Mouse (Mus musculus) adrenal gland, postnatal 25 days (tissue): Measurements from ENCODE around the gene Slc13a2. TPM values are rescaled to one million over a fixed set of nuclear protein-coding genes. Genes with fewer than 3 reads are reported as not detected.
A peak's percentile ranks its signal among the peaks of the same experiment; 100 is the strongest.

Source experiments
- DNase-seq: peaks from one replicate; pipeline ENCODE4 v3.0.0; 2021; ENCODE audit warnings: mixed read lengths
- long read RNA-seq: library from polyadenylated mRNA; stranded (forward); transcript quantifications from one replicate; pipeline ENCODE4 v2.0.0, GENCODE M21; 2021
- total RNA-seq: library from RNA; stranded (reverse); gene quantifications from 2 replicates; pipeline ENCODE4 v1.2.3, GENCODE M21; 2021

Gene Slc13a2
- not detected in 2 replicates for total RNA-seq
- long read RNA-seq, result 0 reads

DNA sequence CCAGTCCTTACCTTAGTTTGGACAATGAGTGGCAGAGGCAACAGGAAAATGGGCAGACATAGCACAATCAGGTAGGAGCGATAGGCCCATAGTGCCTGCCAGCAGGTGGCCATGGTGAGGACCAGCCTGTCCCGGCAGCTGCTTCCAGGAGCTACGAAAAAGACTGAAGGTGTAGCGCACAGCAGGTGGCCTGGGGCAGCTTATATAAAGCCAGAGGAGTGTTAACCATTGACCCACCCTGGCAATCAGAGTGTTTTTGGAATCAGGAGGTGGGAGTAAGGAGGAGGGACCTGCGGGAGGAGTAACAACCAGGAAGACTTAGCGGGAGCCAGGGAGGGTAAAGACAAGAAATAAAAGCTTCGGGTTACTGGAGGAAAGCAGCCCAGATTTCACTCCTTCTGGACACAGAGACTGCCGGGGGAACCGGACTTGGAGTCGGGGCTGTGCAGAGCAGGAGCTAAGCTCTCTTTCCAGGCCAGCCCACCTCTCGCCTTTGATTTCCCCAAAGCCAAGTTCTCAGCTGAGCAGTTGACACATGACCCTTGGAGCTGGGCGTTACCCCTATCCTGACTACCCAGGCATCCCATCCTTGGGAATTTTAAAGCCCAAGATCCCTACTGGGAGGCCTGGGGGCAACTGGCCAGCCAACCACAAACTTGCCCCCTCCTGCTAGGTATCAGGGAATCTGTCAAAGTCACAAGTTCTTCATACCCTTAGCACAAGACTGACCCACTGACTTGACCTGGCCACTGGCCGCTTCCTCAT lies at the start of gene Slc13a2:
Gene Slc13a2, minus strand, starts transcription at position 163 of the 765 bp plus-strand sequence.
- DNase-seq, result no peak

DNA sequence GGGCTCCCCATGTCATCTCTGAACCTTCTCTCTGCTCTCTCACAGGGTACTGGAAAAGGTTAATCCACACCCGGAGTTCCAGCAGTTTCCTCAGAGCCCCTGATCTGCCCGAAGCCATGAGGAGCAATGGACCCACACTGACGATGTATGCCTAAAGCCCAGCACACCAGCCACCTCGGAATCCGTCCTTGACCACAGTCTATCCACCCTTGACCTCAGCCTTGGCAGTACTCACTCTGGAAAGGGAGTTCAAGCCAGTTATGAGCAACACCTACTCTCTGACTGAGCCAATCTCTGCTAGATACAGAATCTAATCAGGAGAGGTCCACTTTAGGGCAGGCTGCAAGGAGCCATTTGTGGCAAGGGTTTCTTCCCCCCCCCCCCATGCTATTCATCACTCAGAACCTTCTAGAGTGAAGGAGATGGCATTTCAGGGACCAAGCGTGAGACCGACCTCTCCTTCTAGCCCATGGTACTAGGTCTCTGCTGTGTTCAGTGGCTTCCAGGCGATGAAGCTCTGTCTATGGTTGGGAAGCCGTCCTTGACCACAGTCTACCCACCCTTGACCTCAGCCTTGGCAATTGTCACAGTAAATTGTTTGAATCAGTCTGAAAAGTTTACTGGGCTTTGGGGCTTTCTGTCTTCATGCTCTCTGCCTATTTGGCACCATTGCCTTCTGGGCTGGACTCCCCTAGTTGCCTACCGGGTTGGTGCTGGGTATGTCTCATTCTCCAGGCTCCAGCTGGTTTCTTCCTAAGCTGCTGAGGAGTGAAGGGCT lies 49.5 kb upstream of the Slc13a2 start:
- DNase-seq, result peak; percentile 27

DNA sequence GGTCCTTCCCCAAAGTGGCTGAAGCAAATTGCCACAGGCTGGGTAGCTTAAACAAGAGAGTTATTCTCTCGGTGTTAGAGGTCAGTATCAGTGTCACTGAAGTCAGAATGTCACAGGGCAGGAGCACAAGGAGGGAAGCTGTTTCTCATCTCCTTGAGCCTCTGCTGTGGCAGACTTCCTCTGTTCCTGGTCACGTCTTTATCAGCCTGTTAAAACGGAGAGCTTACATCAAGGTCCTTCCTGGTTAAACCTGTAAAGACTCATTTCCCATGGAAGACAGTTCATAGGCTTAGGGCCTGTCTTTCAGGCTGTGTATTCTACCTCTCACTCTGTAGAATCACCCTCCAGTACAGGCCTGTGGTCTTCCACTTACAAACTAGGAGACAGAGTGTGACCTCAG lies 45.9 kb upstream of the Slc13a2 start:
- DNase-seq, result no peak

DNA sequence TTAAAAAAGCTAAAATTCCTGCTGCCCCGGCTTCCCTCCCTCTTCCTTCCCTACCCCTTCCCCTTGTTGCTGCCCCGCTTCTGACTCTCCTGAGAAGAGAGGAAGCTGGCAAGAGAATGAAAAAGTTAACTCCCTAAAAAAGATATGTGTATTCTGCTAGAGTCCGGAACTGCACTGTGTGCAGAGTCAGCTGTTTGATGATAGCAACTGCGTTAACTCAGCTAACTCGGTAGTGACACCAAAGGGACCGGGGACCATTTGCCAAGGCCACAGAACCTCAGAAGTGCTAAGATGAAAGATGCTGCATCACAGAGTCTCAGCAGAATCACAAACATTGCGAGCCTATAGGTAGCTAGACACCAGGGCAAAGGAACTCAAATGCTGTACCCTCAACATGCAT lies 45.5 kb upstream of the Slc13a2 start:
- DNase-seq, result no peak

DNA sequence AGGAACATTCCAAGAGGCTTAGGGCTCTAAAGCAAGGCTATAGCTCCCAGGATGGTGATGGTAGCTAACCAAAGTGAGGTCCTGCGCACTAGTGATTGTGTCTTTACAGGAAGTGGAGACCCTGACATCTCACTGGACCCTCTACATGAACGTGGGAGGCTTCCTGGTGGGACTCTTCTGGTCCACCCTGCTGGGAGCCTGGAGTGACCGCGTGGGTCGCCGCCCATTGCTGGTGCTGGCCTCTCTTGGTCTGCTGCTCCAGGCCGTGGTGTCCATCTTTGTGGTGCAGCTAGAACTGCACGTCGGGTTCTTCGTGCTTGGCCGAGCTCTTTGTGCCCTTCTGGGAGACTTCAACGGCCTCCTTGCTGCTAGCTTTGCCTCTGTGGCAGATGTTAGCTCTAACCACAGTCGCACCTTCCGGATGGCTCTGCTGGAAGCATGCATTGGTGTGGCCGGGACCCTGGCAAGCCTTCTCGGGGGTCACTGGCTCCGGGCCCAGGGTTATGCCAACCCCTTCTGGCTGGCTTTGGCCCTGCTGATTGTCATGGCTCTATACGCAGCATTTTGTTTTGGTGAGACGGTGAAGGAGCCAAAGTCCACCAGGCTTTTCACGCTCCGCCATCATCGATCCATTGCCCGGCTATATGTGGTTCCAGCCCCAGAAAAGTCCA lies 44.4 kb upstream of the Slc13a2 start:
- DNase-seq, result no peak

DNA sequence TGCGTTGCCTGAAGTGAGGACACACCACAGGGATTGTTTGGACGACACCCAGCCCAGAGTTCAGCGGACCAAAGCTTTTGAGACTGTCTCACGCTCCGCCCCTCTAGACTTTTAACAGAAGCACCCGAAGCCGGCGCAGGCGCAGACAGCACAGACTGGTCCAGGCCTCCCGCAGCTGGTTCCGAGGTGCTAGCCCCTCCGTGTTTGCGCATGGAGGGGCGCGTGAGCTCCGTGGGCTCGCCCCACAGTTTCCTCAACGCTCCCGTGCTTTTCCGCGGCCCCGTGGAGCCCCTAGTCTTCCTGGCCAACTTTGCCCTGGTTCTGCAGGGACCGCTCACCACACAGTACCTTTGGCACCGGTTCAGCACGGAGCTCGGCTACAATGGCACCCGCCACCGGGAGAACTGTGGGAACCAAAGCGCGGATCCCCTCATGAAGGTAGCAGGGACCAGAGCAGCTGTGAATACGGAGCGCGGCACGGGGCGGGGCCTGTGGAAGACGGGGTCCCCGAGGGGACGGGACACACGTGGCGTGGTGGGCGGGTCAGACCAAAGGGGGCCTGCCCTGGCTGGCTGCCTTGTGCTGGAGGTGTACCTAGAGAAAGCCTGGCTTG lies 43.7 kb upstream of the Slc13a2 start, which contains the start of gene Slc46a1:
Gene Slc46a1, plus strand, starts transcription at position 130 of the 613 bp plus-strand sequence.
- peak; percentile 91 for DNase-seq

DNA sequence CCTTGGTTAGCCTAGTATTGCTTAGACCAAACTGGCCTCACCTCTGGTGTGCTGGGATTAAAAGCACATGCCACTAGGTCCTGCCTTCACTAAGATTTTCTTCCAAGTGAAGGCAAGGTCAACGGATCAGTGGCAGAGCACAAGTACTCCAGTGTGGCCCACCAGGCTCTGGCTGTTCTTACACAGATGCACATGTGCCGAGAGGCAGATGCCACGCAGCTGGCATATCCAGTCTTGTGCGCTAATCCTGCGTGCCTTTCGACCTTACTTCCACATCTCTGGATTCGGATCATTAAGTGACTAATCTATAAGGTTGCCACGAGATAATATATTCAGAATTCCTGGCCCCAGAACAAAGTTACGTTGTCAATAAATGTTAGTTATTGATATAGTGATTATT lies 43.1 kb upstream of the Slc13a2 start:
- no peak for DNase-seq

DNA sequence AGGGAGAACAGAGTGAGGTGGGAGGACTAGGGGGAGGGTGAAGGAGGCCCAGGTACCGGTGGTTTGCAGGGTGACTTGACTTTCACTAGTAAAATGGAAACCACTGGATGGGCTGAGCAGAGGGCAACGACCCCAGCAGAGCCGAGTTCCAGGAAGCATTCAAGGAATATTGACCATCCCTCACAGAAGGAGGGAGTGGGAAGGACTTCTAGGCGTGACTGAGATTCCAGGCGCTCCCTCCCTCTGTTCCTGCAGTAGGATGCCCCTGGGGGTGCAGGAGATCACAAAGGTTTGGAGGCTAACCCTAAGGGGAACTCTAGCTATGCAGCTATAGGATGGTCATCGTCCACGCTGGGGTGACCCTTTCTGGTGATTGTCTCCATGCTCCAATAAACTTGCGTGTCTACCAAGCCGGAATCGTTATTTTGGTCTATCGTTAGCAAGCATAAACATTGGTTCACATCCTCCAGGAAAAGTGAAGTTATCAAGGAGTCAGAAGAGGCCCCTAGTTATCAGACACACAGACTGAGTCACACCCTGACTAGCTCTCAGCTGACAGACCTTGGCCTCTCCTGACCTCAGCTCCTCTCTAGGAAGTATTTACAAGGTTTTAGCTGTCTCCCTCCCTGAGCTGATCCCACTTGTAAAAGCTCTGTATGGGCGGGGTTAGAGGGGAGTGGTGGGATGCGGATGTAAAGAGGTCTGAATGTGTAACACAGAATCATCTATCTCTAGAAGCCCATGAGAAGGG lies 41.4 kb upstream of the Slc13a2 start:
- DNase-seq, result peak; percentile 24

DNA sequence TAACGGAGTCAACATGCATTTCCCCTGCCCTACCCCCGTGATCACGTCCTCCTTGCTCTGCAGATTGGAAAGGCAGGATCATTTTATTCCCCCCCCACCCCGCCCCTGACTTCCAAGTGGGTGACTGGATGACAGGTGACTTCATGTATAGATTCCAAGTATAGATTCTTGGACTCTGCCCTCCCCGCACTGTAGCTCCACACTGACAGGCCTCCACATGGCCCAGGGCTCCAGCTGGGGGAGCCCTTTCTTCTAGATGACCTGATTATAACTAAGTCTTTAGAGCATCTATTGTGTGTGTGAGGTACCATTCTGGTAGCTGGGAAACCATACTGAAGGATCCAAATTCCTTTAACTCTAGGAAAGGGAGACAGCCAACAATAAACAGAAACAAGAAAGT lies 40.7 kb upstream of the Slc13a2 start:
- DNase-seq, result no peak

DNA sequence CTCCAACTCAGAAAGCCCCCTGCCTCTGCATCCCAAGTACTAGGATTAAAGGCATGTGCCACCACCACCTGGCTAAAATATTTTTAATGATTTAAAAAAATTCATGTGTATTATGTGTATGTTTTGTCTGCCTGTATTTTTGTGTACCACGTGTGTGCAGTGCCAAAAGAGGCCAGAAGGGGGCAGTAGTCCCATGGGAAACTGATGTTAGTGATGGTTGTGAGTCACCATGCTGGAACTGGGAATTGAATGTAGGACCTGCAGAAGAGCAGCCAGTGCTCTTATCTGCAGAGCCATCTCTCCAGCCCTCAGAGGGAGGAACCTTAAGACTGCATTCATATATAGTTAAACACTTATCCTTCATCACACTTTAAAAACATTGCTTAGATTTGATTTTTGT lies 39.9 kb upstream of the Slc13a2 start:
- DNase-seq, result no peak

DNA sequence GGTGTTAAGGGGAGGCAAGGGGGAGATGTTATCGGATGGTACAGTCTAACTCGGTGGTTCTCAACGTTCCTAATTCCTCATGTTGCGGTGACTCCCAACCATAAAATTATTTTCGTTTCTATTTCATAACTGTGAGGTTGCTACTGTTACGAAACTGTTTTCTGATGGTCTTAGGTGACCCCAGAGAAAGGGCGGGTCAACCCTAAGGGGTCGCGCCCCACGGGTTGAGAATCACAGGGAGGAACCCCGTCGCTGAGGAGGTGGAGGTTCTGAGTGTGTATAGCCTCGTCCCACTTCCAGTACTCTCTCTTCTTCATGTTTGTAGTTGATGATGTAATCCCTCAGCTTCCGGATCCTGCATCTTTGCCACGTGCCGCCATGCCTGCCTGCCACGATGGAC lies 36.7 kb upstream of the Slc13a2 start:
- no peak for DNase-seq

DNA sequence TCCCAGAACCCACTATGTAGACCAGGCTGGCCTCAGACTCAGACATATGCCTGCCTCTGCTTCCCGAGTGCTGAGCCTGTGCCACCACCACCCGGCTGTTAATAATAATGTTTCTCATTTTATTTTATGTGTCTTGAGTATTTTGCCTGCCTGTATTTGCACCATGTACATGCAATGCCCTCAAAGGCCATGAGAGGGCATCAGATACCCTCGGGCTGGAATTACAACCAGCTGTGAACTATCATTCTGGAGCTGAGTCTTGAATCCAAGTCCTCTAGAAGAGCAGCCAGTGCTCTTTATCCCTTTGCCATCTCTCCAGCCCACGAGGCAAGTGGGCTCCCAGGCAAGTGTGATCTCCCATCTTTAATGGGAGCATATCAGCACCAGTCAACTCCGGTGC lies 33.3 kb upstream of the Slc13a2 start:
- peak; percentile 46 for DNase-seq

DNA sequence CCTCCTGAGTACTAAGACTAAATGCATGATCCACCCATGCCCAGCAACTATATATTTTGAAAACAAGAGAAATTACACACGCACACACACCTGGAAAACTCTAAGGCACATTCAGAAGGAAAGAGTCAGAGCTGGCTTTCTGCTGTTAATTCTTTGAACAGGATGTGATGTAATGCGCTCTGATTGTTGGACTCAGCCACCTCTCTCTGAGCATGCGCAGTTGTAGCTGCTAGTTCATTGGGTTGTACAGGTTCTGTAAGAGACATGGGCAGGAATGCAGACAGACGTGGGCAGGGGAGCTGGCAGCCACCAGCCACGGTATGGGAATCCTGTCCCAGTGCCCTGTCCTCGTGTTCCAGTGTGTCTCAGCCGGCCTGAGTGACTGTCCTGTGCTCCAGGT lies 32.3 kb upstream of the Slc13a2 start:
- no peak for DNase-seq

DNA sequence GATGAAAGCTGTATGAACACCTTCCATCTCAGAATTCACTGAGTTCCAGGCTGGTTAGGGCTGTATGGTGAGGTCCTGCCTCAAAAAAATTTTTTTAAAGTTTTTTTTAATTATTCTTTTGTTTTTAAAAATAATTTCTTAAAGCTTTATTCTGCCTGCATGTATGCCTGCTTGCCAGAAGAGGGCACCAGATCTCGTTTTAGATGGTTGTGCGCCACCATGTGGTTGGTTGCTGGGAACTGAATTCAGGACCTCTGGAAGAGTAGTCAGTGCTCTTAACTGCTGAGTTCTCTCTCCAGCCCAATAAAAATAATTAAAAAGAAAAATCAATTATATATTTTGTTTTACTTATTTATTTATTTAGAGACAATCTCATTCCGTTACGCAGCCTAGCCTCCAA lies 31.7 kb upstream of the Slc13a2 start:
- DNase-seq, result peak; percentile 69

DNA sequence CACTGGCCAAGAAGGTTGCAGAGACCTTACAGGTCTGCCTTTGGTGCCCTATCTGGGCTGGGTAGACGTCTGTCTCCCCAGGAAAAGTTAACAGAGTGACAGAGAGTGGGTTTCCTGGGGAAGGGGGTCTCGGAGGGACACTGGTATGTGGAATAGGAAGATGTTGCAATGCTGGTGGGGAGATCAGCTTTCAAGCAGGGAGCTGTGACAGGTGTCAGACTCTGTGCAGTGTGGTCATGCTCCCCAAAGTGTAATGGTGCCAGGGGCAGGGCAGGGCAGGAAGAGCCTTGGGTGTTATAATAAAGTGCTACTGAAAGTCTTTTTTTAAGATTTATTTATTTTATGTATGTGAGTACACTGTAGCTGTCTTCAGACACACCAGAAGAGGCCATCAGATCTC lies 28.3 kb upstream of the Slc13a2 start:
- DNase-seq, result no peak

DNA sequence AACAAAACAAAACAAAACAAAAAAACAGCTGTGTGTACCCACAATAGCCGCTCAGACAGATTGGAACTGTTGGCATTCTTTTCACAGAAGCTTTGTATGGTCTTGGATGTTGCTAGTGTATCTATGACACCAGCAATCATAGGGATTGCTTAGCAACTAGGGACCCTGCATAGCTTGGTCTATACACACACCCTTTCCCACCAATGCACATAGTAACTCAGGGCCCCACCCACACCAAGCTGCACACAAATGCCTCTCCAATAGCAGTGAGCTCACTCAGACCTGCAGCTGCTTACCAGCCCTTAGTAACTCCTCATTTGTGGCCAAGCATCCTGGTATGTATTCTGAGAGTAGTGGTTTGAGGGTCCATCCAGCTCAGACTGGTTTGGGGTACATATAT lies 26.2 kb upstream of the Slc13a2 start:
- DNase-seq, result no peak

DNA sequence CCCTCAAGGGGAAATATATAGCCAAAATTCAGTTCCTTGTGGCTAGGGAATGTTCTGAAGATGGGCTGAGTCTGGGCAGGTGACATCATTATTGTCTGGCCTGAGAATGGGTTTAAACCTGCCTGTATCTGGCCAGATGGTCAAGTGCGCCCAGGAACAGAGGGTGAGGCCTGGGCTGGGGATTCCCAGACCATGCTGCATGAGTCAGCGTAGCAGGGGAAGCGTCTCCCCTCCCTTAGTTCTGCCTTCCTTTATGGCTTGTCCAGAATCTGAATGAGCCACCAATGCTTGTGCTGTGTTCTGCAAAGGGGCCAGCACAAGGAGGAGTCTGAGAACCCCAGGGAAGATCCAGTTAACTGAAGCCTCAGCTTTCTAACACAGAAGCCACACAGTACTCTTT lies 25.2 kb upstream of the Slc13a2 start:
- no peak for DNase-seq

DNA sequence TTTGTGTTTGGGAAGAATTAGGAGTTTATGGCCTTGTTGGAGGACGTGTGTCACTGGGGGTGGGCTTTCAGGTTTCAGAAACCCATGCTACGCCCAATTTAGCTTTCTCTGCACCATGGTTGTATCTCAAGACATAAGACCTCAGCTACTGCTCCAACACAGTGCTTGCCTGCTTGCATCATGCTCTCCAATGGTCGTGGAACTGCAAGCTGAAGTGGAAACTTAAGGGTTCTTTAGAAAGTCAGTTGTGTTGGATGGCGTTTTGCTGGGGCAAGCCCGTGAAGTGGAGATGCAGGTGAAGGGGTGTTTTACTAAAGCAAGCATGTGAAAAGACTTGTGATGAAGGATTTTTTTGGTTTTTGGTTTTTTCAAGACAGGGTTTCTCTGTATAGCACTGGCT lies 21.1 kb upstream of the Slc13a2 start:
- no peak for DNase-seq

DNA sequence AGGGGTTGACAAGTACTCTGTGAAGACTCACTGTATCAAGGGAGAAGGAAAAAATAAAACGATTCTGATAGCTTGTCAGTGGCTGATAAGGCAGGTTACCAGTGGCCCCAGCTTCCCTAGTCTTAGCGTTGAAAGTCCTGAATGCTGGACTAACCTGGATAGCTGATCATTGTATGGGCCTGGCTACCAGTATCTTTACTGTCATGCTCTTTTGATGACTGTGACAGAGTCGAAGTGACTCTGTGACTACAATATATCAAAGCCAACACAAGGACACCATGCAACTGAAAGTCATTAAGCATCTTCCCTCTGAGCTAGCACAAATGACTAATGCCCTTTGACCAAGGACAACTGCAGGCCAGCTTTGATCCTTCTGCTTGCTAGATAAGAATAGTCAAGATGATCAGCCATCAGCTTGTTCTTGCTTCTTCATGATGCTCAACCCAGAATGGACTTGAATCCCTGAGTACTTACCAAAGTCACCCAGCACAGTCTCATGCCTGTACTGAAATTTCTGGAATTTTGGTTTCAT lies 16.4 kb upstream of the Slc13a2 start:
- DNase-seq, result no peak

DNA sequence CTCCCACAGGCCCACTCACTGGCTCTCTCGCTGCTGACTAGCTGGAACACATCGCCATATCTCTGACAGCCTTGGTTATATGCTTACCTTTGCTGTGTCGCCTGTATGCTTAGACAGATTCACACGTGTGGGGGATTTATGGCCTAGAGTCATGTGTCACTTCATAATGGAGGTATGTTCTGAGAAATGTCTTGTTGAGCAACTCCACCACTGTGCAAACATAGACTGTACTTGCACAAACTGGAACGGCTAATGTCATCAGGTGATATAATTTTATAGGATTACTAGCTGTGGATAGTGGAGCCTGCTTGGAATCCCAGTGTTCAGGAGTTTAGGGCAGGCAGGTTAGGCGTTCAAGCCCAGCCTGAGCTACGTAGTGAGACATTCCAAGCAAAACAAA lies 15.2 kb upstream of the Slc13a2 start:
- DNase-seq, result no peak

DNA sequence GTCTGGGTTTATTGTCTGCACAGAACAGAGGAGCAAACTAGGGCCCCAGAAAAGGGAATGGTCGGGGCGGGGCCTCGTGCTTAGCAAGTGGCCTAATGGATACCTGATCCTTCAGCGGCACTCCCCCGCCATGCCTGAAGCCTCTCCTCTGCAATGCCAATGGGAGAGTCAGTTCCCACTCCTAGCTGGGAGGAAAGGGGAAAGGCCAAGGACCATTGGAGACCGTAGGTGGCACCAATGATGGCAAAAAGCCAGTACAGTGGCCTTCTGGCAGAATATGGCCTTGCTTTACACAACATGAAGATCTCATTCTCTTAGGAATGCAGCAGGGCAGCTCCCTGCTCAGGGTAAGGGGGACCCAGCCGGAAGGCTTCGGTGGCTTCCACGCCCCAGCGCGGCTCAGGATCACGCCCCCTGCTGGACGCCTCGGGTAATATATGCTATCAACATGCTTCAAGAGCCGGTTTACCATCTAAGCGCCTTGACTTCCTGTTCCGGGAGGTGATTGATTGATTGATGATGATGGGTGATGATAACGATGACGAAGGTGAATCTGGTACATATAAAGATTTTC lies 13.8 kb upstream of the Slc13a2 start:
- peak; percentile 70 for DNase-seq
